Mouse (Mus musculus): ENCODE results near the gene Ccdc182. TPM values are rescaled to one million over a fixed set of nuclear protein-coding genes. Genes with fewer than 3 reads are reported as not detected.

Ccdc182 gene
- polyA plus RNA-seq, 1 experiment from 2014 or later = not detected

GRCm38 (mm10) chr11:88309059-88309700, 15.3 kb downstream of the Ccdc182 start:
- Histone ChIP-seq H3K4me1 (peaks cover 5% of the 10 kb centered on the region; the same call in 1 of the 2 replicates), H3K4me3 (no peak overlapping the region), H3K9me3 (no peaks in the 10 kb centered on the region), H3K27me3 (peaks cover 25% of the 10 kb centered on the region; the same call in 1 of the 2 replicates), H3K27ac (no peak overlapping the region), H3K36me3 (no peaks in the 10 kb centered on the region), H3K9ac (no peak overlapping the region), H3K4me2 (no peak overlapping the region)
- WGBS = 46% methylated on average over 10 of the region's 10 CpGs
- no peak for ATAC-seq (ENCODE audit: insufficient number of reproducible peaks, low FRiP score, low TSS enrichment, low read depth)

GRCm38 (mm10) chr11:88310773-88311172, 16.9 kb downstream of the Ccdc182 start:
- no peak overlapping the region for H3K4me2 ChIP-seq
- no peak overlapping the region for H3K27ac ChIP-seq
- WGBS = 54% methylated on average over 6 of the region's 6 CpGs

GRCm38 (mm10) chr11:88311606-88312005, 17.7 kb downstream of the Ccdc182 start:
- no peak for ATAC-seq (ENCODE audit: insufficient number of reproducible peaks, low FRiP score, low TSS enrichment, low read depth)
- H3K9ac ChIP-seq = no peak overlapping the region

More at GRCm38 (mm10) chr11:88310773-88311172, 16.9 kb downstream of the Ccdc182 start:
- no peaks in the 10 kb centered on the region for H3K36me3 ChIP-seq
- no peak for ATAC-seq (ENCODE audit: insufficient number of reproducible peaks, low FRiP score, low TSS enrichment, low read depth)
- no peaks in the 10 kb centered on the region for H3K9me3 ChIP-seq
- peaks cover 5% of the 10 kb centered on the region; the same call in 1 of the 2 replicates for H3K4me1 ChIP-seq
- peaks cover 27% of the 10 kb centered on the region; the same call in 1 of the 2 replicates for H3K27me3 ChIP-seq
- no peak overlapping the region for H3K4me3 ChIP-seq
- H3K9ac ChIP-seq = no peak overlapping the region

GRCm38 (mm10) chr11:88313512-88313911, 19.7 kb downstream of the Ccdc182 start:
- 28% methylated on average over 8 of the region's 8 CpGs for WGBS
- Histone ChIP-seq H3K4me2 (no peak overlapping the region), H3K27me3 (peaks cover 25% of the 10 kb centered on the region; the same call in 1 of the 2 replicates), H3K27ac (no peak overlapping the region), H3K9ac (no peak overlapping the region), H3K9me3 (no peaks in the 10 kb centered on the region), H3K4me1 (peaks cover 5% of the 10 kb centered on the region; the same call in 1 of the 2 replicates), H3K4me3 (no peak overlapping the region), H3K36me3 (no peaks in the 10 kb centered on the region)
- ATAC-seq (ENCODE audit: insufficient number of reproducible peaks, low FRiP score, low TSS enrichment, low read depth) = no peak

More at GRCm38 (mm10) chr11:88311606-88312005, 17.7 kb downstream of the Ccdc182 start:
- Histone ChIP-seq H3K4me1 (peaks cover 5% of the 10 kb centered on the region; the same call in 1 of the 2 replicates), H3K4me3 (no peak overlapping the region), H3K36me3 (no peaks in the 10 kb centered on the region), H3K4me2 (no peak overlapping the region), H3K9me3 (no peaks in the 10 kb centered on the region), H3K27me3 (peaks cover 24% of the 10 kb centered on the region; the same call in 1 of the 2 replicates), H3K27ac (no peak overlapping the region)
- 71% methylated on average over 7 of the region's 7 CpGs for WGBS

- H3K4me2 ChIP-seq = no peak overlapping the region
- H3K9me3 ChIP-seq = no peaks in the 10 kb centered on the region
- peaks cover 25% of the 10 kb centered on the region; the same call in 1 of the 2 replicates for H3K27me3 ChIP-seq
- H3K27ac ChIP-seq = no peak overlapping the region
- H3K9ac ChIP-seq = no peak overlapping the region
- no peak overlapping the region for H3K4me3 ChIP-seq
- no peaks in the 10 kb centered on the region; the same call in 1 of the 2 replicates for H3K4me1 ChIP-seq
- WGBS = 56% methylated on average over 6 of the region's 6 CpGs
- H3K36me3 ChIP-seq = no peaks in the 10 kb centered on the region
- no peak for ATAC-seq (ENCODE audit: insufficient number of reproducible peaks, low FRiP score, low TSS enrichment, low read depth)
Measured at GRCm38 (mm10) chr11:88314471-88314870, 20.6 kb downstream of the Ccdc182 start.

GRCm38 (mm10) chr11:88315393-88315792, 21.5 kb downstream of the Ccdc182 start:
- Histone ChIP-seq H3K4me1 (no peaks in the 10 kb centered on the region), H3K36me3 (no peaks in the 10 kb centered on the region), H3K27ac (no peak overlapping the region), H3K9me3 (no peaks in the 10 kb centered on the region), H3K4me2 (no peak overlapping the region), H3K27me3 (peaks cover 17% of the 10 kb centered on the region; the same call in 1 of the 2 replicates), H3K9ac (no peak overlapping the region), H3K4me3 (no peak overlapping the region)
- no peak for ATAC-seq (ENCODE audit: insufficient number of reproducible peaks, low FRiP score, low TSS enrichment, low read depth)
- 79% methylated on average over 5 of the region's 5 CpGs for WGBS

GRCm38 (mm10) chr11:88318850-88319249, 25.0 kb downstream of the Ccdc182 start:
- no peaks in the 10 kb centered on the region for H3K9me3 ChIP-seq
- H3K9ac ChIP-seq = no peak overlapping the region
- H3K4me3 ChIP-seq = no peak overlapping the region
- 67% methylated on average over 5 of the region's 5 CpGs for WGBS
- H3K36me3 ChIP-seq = no peaks in the 10 kb centered on the region
- H3K4me2 ChIP-seq = no peak overlapping the region
- no peak for ATAC-seq (ENCODE audit: insufficient number of reproducible peaks, low FRiP score, low TSS enrichment, low read depth)
- H3K4me1 ChIP-seq = no peaks in the 10 kb centered on the region
- H3K27me3 ChIP-seq = peaks cover 6% of the 10 kb centered on the region; the same call in 1 of the 2 replicates
- H3K27ac ChIP-seq = no peak overlapping the region

GRCm38 (mm10) chr11:88327016-88327415, 33.2 kb downstream of the Ccdc182 start:
- Histone ChIP-seq H3K4me3 (no peak overlapping the region), H3K27ac (no peak overlapping the region), H3K9me3 (no peaks in the 10 kb centered on the region), H3K9ac (no peak overlapping the region), H3K36me3 (no peaks in the 10 kb centered on the region), H3K4me1 (peaks cover 32% of the 10 kb centered on the region), H3K27me3 (no peaks in the 10 kb centered on the region), H3K4me2 (no peak overlapping the region)
- ATAC-seq (ENCODE audit: insufficient number of reproducible peaks, low FRiP score, low TSS enrichment, low read depth) = no peak; the same call in 1 of the 2 replicates
- 14% methylated on average over 4 of the region's 4 CpGs for WGBS

GRCm38 (mm10) chr11:88328813-88329595, 35.1 kb downstream of the Ccdc182 start:
- H3K27me3 ChIP-seq = no peaks in the 10 kb centered on the region
- 60% methylated on average over 17 of the region's 17 CpGs for WGBS
- H3K9me3 ChIP-seq = no peaks in the 10 kb centered on the region
- no peak overlapping the region for H3K27ac ChIP-seq
- H3K4me1 ChIP-seq = peaks cover 37% of the 10 kb centered on the region
- ATAC-seq (ENCODE audit: insufficient number of reproducible peaks, low FRiP score, low TSS enrichment, low read depth) = no peak
- H3K9ac ChIP-seq = no peak overlapping the region
- H3K4me3 ChIP-seq = no peak overlapping the region
- no peaks in the 10 kb centered on the region for H3K36me3 ChIP-seq
- no peak overlapping the region for H3K4me2 ChIP-seq

- Histone ChIP-seq H3K4me1 (peaks cover 37% of the 10 kb centered on the region), H3K27ac (0 out of 2 replicates have a peak overlapping the region, but pooled peaks have one; percentile 6), H3K4me3 (no peak overlapping the region), H3K36me3 (no peaks in the 10 kb centered on the region), H3K9me3 (no peaks in the 10 kb centered on the region), H3K4me2 (no peak overlapping the region), H3K27me3 (no peaks in the 10 kb centered on the region), H3K9ac (no peak overlapping the region)
- WGBS = 43% methylated on average over 11 of the region's 11 CpGs
- ATAC-seq (ENCODE audit: insufficient number of reproducible peaks, low FRiP score, low TSS enrichment, low read depth) = no peak
Measured at GRCm38 (mm10) chr11:88330799-88331198, 36.9 kb downstream of the Ccdc182 start.

- Histone ChIP-seq H3K4me2 (no peak overlapping the region), H3K4me3 (no peak overlapping the region), H3K9ac (no peak overlapping the region), H3K4me1 (peaks cover 37% of the 10 kb centered on the region), H3K9me3 (no peaks in the 10 kb centered on the region), H3K27ac (no peak overlapping the region), H3K36me3 (no peaks in the 10 kb centered on the region), H3K27me3 (no peaks in the 10 kb centered on the region)
- no peak for ATAC-seq (ENCODE audit: insufficient number of reproducible peaks, low FRiP score, low TSS enrichment, low read depth)
- WGBS = 76% methylated on average over 8 of the region's 8 CpGs
Measured at GRCm38 (mm10) chr11:88331722-88332121, 37.9 kb downstream of the Ccdc182 start.
